Mouse (Mus musculus) megakaryocyte, embryonic 14.5 days (primary cell): Measurements from ENCODE around the gene Btn1a1.

Source experiments
- FLI1 ChIP-seq: IDR thresholded peaks from 2 replicates; pipeline ENCODE4 v1.6.1; 2012; ENCODE audit warnings: low read length, inconsistent platforms, mixed read lengths
- GATA1 ChIP-seq: IDR thresholded peaks from 3 replicates; pipeline ENCODE4 v1.6.1; 2012; ENCODE audit warnings: mixed read lengths, low read length, inconsistent platforms, borderline replicate concordance

GRCm38 (mm10) chr13:23502031-23502567 lies 36.4 kb upstream of the Btn1a1 start:
- TF ChIP-seq GATA1, result no peak
- no peak for TF ChIP-seq FLI1
